Mouse (Mus musculus): ENCODE measurements around the gene Rev3l. TPM values are rescaled to one million over a fixed set of nuclear protein-coding genes. Genes with fewer than 3 reads are reported as not detected.

The Rev3l gene
- polyA plus RNA-seq, 1 experiment from 2014 or later, result 4.6 TPM

Other genes with a start within 250 kb of the Rev3l start
- gene Traf3ip2, start 119.2 kb upstream of the Rev3l start, polyA plus RNA-seq (2016; fragmentation: Nextera tagmentation; extraction: Ambion mirVana), result 2.1 and 3.1 TPM in 2 replicates
- gene Mfsd4b4, start 167.1 kb downstream of the Rev3l start, polyA plus RNA-seq (2016; fragmentation: Nextera tagmentation; extraction: Ambion mirVana), result 2.1 and 2.2 TPM in 2 replicates
- not detected in 2 replicates for gene Mfsd4b2, start 194.8 kb downstream of the Rev3l start, polyA plus RNA-seq (2016; fragmentation: Nextera tagmentation; extraction: Ambion mirVana)
- gene Mfsd4b3, start 228.0 kb downstream of the Rev3l start, polyA plus RNA-seq (2016; fragmentation: Nextera tagmentation; extraction: Ambion mirVana), result 0.89 and 1.1 TPM in 2 replicates

Measured in liver, embryonic 12.5 days (tissue).